Mouse (Mus musculus) left cerebral cortex, adult 9 months (tissue): Measurements from ENCODE around the gene Ciapin1.
A peak's percentile ranks its signal among the peaks of the same experiment; 100 is the strongest.

ENCODE experiments used
- DNase-seq, 2 experiments: peaks; one replicate each; pipeline ENCODE4 v3.0.0; 2022; ENCODE audit warnings: low spot score in 2 of 2

Gene Ciapin1

DNA sequence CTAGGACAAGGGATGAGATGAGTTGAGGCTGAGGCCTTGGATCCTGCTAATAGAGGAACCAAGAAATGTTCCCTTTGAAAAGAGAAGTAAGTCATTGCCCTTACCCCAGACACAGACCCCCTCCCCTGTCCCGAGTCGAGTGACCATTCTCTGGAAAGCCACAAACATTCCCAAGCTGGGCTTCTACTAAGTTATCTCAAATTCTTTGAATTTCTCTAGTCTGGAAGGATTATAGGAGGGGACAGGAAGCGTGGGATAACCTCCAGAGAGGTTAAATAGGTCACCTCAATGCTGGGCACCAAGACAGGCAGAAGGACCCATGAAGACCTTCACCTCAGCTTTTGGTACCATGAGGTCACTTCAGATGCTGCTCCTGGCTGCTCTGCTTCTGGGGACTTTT lies 28.0 kb downstream of the Ciapin1 start, which contains the start of gene Ccl17:
Ccl17 (plus strand) TSS at position 301 of the 400 bp plus-strand sequence.
- no peak for DNase-seq

DNA sequence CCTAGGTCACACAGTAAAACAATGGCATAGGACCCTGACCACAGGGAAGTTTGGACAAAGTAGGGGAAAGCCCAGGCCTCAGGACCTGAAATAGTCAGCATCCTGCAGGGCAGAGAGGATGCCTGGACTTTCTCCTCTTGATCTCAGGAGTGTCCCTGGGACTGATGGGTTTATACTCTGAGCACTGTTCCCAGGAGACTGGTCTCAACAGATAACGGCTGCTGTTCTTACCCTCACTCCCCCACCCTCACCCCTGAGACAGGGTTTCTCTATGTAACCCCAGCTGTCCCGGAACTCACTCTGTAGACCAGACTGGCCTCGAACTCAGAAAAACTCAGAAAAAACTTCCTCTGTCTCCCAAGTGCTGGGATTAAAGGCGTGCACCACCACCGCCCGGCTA lies 29.8 kb downstream of the Ciapin1 start:
- no peak for DNase-seq

DNA sequence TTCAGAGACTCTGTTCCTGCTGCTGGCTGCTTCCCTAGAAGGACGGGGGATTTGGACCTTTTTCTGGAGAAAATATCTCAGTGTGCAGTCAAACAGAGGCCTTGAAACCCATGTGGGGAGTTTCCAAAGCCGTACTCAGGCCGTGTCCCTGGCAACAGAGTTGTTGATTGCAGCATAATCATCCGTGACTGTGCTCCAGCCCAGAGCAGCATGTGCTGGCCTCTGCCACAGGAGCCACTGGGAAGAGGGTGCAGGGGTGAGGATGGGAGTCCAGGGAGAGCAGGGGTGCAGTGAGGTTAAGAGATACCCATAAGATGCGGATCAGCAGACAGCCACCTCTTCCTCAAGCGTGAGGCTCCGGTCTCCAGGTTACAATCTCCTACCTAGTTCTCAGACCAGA lies 30.7 kb downstream of the Ciapin1 start:
- DNase-seq: no peak

DNA sequence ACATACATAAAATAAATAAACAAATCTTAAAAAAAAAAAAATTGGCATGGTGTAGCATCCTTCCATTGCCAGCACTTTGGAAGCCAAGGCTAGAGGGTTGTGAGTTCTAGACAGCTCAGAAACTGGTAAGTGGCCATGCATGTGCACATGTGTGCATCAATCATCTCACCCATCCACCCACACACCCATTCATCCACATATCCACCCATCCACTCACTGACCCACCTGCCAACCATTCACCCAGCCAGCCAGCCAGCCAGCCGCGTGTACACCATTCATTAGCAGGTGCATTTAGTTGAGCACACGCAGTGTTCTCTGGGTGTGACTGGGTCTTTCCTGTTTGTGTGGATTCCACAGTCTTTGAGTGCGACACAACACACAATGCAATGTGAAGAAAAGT lies 32.3 kb downstream of the Ciapin1 start:
- no peak for DNase-seq

GRCm38 (mm10) chr8:94804546-94805340 lies 33.4 kb downstream of the Ciapin1 start:
- no peak for DNase-seq

GRCm38 (mm10) chr8:94803551-94803950 lies 34.6 kb downstream of the Ciapin1 start:
- peak in 1 of 2 experiments; percentile 62 for DNase-seq

DNA sequence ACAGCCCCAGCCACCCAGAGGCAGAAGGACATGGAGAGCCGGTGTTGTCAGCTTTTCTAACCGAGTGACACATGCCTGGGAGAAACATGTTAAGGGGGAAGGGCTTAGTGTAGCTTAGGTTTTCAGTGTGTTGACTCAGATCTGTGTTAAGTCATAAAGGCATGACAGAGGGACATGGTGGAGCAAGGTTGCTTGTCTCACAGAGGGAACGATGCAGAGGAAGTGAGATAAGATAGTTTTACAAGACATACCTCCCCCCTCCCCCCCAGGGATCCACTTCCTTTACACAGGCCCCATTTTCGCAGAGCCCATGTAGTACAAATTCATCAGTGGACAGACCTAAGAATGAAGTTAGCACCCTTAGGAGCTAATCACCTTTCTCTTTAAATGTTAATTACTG lies 35.8 kb downstream of the Ciapin1 start:
- DNase-seq: no peak

GRCm38 (mm10) chr8:94801293-94802095 lies 36.7 kb downstream of the Ciapin1 start:
- DNase-seq: peak in 1 of 2 experiments; percentile 80

GRCm38 (mm10) chr8:94800278-94800968 lies 37.7 kb downstream of the Ciapin1 start:
- DNase-seq: peak in 1 of 2 experiments; percentile 72

- no peak for DNase-seq
These were observed 43.4 kb downstream of the Ciapin1 start for GRCm38 (mm10) chr8:94794782-94795181.

GRCm38 (mm10) chr8:94794368-94794767 lies 43.8 kb downstream of the Ciapin1 start:
- DNase-seq: no peak

DNA sequence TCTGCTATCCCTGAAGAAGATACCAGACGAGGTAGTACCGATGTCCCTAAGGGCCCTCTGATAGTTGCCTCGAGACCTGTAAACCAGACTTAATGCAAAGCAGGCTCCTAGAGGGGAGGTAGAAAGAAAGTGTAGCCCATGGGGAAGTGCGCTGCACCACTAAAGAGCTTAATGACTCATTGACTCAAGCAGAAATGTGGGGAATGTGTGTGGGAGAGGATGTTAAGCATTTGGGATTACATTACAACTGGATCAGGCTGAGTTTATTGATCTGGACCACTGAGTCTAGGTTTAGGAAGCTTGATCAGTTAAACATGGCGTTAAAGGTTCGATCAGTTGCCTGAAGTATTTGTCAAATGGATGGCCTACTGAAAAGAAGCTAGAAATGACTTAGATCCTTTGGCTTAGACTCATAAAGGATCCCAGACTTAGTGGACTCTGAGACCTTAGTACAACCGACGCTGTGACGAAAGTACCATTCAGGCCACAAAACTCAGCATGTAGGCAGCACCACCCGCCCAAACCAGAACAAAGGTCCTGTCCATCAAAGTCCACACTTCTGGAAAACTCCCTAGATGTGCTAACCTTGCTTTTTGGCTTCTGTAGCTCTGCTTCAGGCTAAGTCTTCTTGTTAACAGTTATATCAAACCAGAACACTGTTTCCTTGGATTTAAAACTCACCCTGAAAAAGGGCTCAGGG lies 48.8 kb downstream of the Ciapin1 start:
- DNase-seq: no peak

- DNase-seq: no peak
These were observed 50.3 kb downstream of the Ciapin1 start for GRCm38 (mm10) chr8:94787524-94788501.

DNA sequence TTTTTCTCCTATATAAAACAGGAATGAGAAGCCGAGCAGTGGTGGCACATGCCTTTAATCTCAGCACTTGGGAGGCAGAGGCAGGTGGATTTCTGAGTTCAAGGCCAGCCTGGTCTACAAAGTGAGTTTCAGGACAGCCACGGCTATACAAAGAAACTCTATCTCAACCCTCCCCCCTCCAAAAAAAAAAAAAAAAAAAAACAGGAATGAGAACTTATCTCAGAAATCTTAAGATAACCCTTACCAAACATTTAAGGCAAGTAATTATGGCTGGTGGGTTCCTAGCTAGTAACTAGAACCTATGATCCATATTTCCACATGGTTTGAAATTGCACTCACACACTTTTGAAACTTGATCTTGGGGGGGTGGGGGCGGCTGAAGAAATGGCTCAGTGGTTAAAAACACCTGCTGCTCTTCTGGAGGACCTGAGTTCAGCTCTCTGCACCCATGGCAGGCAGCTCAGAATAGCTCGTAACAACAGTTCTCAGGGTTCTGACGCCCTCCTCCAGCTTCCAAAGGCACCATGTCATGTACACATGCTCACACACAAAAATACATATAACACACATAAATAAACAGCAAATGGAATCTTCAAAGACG lies 52.1 kb downstream of the Ciapin1 start:
- DNase-seq: no peak

- no peak for DNase-seq
These were observed 52.7 kb downstream of the Ciapin1 start for GRCm38 (mm10) chr8:94785247-94785985.

GRCm38 (mm10) chr8:94783890-94784289 lies 54.3 kb downstream of the Ciapin1 start:
- no peak for DNase-seq

GRCm38 (mm10) chr8:94781838-94782235 lies 56.3 kb downstream of the Ciapin1 start:
- no peak for DNase-seq

DNA sequence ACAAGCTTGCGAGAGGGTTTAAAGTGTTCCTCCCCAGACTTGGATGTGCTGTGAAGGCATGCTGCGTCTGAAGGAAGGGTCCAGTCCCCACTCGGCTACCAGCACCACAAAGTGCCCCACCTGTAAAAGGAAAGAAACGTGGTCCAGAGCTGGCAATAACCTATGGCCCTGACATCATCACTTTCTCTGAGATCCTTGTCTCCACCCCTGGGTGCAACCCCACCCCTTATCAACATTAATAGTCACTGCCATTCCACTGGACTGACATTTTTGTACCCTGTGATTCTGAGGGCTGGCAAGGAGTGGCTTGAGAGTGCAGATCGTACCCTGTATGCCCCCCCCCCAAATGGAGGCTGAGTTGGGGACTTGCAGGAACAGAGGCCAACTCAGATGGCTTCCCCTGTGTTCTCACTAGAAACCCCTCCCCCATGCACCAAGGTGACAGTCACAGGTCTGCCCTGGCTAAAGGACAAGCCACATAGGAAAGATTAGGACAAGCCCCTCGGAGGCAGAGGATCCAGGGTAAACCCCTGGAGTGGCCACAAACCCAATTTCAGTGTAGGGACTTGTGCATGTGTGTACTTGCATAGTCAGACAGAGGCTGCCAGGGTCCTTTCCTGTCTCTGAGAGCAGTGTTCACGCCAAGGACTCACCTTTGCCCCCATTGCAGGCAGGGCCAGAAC lies 56.9 kb downstream of the Ciapin1 start:
- DNase-seq: no peak
